Mouse (Mus musculus) kidney, embryonic 16.5 days (tissue): Measurements from ENCODE around the gene Cfap36. TPM values are rescaled to one million over a fixed set of nuclear protein-coding genes. Genes with fewer than 3 reads are reported as not detected.

Experiments used
- polyA plus RNA-seq: library from polyadenylated mRNA; unstranded; fragments of >200 nt; fragmentation: Nextera tagmentation; extraction: Ambion mirVana; gene quantifications from 2 replicates; pipeline ENCODE4 v1.2.1, GENCODE M21; 2015

Cfap36 gene
- polyA plus RNA-seq, 1 experiment from 2014 or later, result 58.3 TPM

Other genes with a start within 250 kb of the Cfap36 start
- gene Pnpt1, start 116.7 kb downstream of the Cfap36 start, polyA plus RNA-seq, result 45.0 and 46.1 TPM in 2 replicates
- gene Ppp4r3b, start 74.5 kb downstream of the Cfap36 start, polyA plus RNA-seq, result 82.6 and 90.8 TPM in 2 replicates
- gene Ccdc88a, start 126.2 kb upstream of the Cfap36 start, polyA plus RNA-seq, result 21.4 and 25.7 TPM in 2 replicates